Mouse (Mus musculus) cortical plate, adult 2 months (tissue): ENCODE data around the gene Hoxa1.

ENCODE experiments used
- CTCF ChIP-seq: fragments of 200-500 bp; IDR thresholded peaks from 2 replicates; pipeline ENCODE4 v1.5.1; 2011; ENCODE audit warnings: mild to moderate bottlenecking, control low read depth, low read length; ENCODE audit not compliant: insufficient read depth; ENCODE audit errors: extremely low read depth
- POLR2A ChIP-seq: fragments of 200-500 bp; IDR thresholded peaks from 2 replicates; pipeline ENCODE4 v1.6.1; 2011; ENCODE audit warnings: mild to moderate bottlenecking, low read length, control low read depth; ENCODE audit not compliant: insufficient read depth; ENCODE audit errors: extremely low read depth

DNA sequence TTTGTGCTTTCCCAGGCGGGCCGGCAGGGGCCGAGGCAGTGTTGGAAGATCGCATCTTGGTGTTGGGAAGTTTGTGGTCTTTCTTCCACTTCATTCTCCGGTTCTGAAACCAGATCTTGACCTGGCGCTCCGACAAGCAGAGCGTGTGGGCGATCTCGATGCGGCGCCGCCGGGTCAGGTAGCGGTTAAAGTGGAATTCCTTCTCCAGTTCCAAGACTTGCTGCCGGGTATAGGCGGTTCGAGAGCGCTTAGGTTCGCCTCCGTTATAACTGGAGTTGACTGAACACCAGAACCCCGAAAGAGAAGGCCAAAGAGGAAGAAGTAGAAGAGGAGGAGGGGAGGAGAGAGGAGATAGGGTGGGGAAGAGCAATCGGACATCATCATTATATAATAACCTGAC lies 32.3 kb upstream of the Hoxa1 start:
- TF ChIP-seq CTCF (no peak), POLR2A (no peak)
